8 mouse cellular contexts compared by ENCODE assay signal in genomic region chr3:94996946-94997345, GRCm38 (mm10). TPM values are rescaled to one million over a fixed set of nuclear protein-coding genes. Genes with fewer than 3 reads are reported as not detected.
DNase-seq lines count a peak whose midpoint lies in the region; ATAC-seq lines count a peak whose summit lies in the region.

No protein-coding gene starts in this region.

- peak; percentile 99 for DNase-seq in midbrain, embryonic 11.5 days (ENCODE audit: low spot score, missing footprints)
- peak; percentile 52 to 58 for DNase-seq in adrenal gland, postnatal 4 days (ENCODE audit: low spot score in 2 of 2)
- peak; percentile 63 for DNase-seq in embryonic facial prominence, embryonic 14.5 days (ENCODE audit: low spot score)
- DNase-seq in hindlimb bud, embryonic 11.5 days (ENCODE audit: extremely low spot score, low read depth, low spot score), result peak; percentile 69
- peak; percentile 76 to 84 for DNase-seq in left cerebral cortex, postnatal 25 days (ENCODE audit: low spot score in 2 of 2)
- peak; percentile 74 for DNase-seq in neural tube, embryonic 11.5 days (ENCODE audit: low spot score)
- peak; percentile 86 for DNase-seq in thymus, postnatal 25 days

- no peak overlapping the region for H3K4me3 ChIP-seq in midbrain, embryonic 11.5 days (ENCODE audit: low read depth, low read length)
- no peak overlapping the region for H3K4me3 ChIP-seq in midbrain, embryonic 13.5 days (replicated peaks)
- H3K4me3 ChIP-seq in embryonic facial prominence, embryonic 14.5 days (ENCODE audit: low read depth, low read length), result no peak overlapping the region
- H3K4me3 ChIP-seq in neural tube, embryonic 11.5 days (ENCODE audit: low read depth, low read length), result no peak overlapping the region

- no peaks in the 10 kb centered on the region for H3K27me3 ChIP-seq in midbrain, embryonic 11.5 days (ENCODE audit: control insufficient read depth, insufficient read depth, low read length)
- no peaks in the 10 kb centered on the region for H3K27me3 ChIP-seq in midbrain, embryonic 13.5 days
- no peaks in the 10 kb centered on the region for H3K27me3 ChIP-seq in embryonic facial prominence, embryonic 14.5 days (replicated peaks; ENCODE audit: control insufficient read depth, insufficient read depth, low read length)
- no peaks in the 10 kb centered on the region for H3K27me3 ChIP-seq in neural tube, embryonic 11.5 days (ENCODE audit: control insufficient read depth, insufficient read depth, low read length)

- peaks cover 13% of the 10 kb centered on the region for H3K36me3 ChIP-seq in midbrain, embryonic 11.5 days (ENCODE audit: control insufficient read depth, insufficient read depth, low read length)
- peaks cover 91% of the 10 kb centered on the region for H3K36me3 ChIP-seq in midbrain, embryonic 13.5 days
- peaks cover 99% of the 10 kb centered on the region for H3K36me3 ChIP-seq in embryonic facial prominence, embryonic 14.5 days (ENCODE audit: control insufficient read depth, insufficient read depth, low read length)
- peaks cover 8% of the 10 kb centered on the region for H3K36me3 ChIP-seq in neural tube, embryonic 11.5 days (ENCODE audit: control insufficient read depth, insufficient read depth, low read length)

- no peaks in the 10 kb centered on the region for H3K4me1 ChIP-seq in midbrain, embryonic 11.5 days (ENCODE audit: control insufficient read depth, insufficient read depth, low read length)
- H3K4me1 ChIP-seq in midbrain, embryonic 13.5 days (replicated peaks), result no peaks in the 10 kb centered on the region
- H3K4me1 ChIP-seq in embryonic facial prominence, embryonic 14.5 days (ENCODE audit: control insufficient read depth, insufficient read depth, low read length), result no peaks in the 10 kb centered on the region
- H3K4me1 ChIP-seq in neural tube, embryonic 11.5 days (ENCODE audit: control insufficient read depth, insufficient read depth, low read length), result no peaks in the 10 kb centered on the region

- H3K9me3 ChIP-seq in midbrain, embryonic 11.5 days (ENCODE audit: control insufficient read depth, low read length), result no peaks in the 10 kb centered on the region
- no peaks in the 10 kb centered on the region for H3K9me3 ChIP-seq in midbrain, embryonic 13.5 days
- no peaks in the 10 kb centered on the region for H3K9me3 ChIP-seq in embryonic facial prominence, embryonic 14.5 days (ENCODE audit: control insufficient read depth, low read length)
- no peaks in the 10 kb centered on the region for H3K9me3 ChIP-seq in neural tube, embryonic 11.5 days (ENCODE audit: control insufficient read depth, low read length)

- WGBS in midbrain, embryonic 11.5 days, result 37% methylated on average over 2 of the region's 2 CpGs
- 46% methylated on average over 2 of the region's 2 CpGs for WGBS in midbrain, embryonic 13.5 days
- 37% methylated on average over 2 of the region's 2 CpGs for WGBS in embryonic facial prominence, embryonic 14.5 days
- WGBS in neural tube, embryonic 11.5 days, result 23% methylated on average over 2 of the region's 2 CpGs

- H3K4me2 ChIP-seq in midbrain, embryonic 11.5 days, result no peak overlapping the region
- H3K4me2 ChIP-seq in midbrain, embryonic 13.5 days (replicated peaks), result no peak overlapping the region
- no peak overlapping the region for H3K4me2 ChIP-seq in embryonic facial prominence, embryonic 14.5 days (ENCODE audit: low read depth, low read length)
- H3K4me2 ChIP-seq in neural tube, embryonic 11.5 days (ENCODE audit: low read depth), result no peak overlapping the region

- no peak overlapping the region for H3K27ac ChIP-seq in midbrain, embryonic 11.5 days (ENCODE audit: low read depth, low read length)
- no peak overlapping the region for H3K27ac ChIP-seq in midbrain, embryonic 13.5 days
- no peak overlapping the region for H3K27ac ChIP-seq in embryonic facial prominence, embryonic 14.5 days (replicated peaks; ENCODE audit: low read depth, low read length)
- no peak overlapping the region for H3K27ac ChIP-seq in neural tube, embryonic 11.5 days (ENCODE audit: low read depth, low read length)

- no peak overlapping the region for H3K9ac ChIP-seq in midbrain, embryonic 11.5 days (ENCODE audit: low read length)
- no peak overlapping the region for H3K9ac ChIP-seq in midbrain, embryonic 13.5 days (replicated peaks)
- H3K9ac ChIP-seq in embryonic facial prominence, embryonic 14.5 days (ENCODE audit: low read depth, low read length), result no peak overlapping the region
- no peak overlapping the region for H3K9ac ChIP-seq in neural tube, embryonic 11.5 days (ENCODE audit: low read length)

- intact Hi-C loops in left cerebral cortex, postnatal 25 days (cut with DNase I), result loop anchor here (2.0 kb wide), 1 partner anchor 48 kb away; no protein-coding TSS in a partner anchor

- no peak for ATAC-seq in midbrain, embryonic 11.5 days (ENCODE audit: low FRiP score)
- ATAC-seq in midbrain, embryonic 13.5 days, result no peak
- ATAC-seq in embryonic facial prominence, embryonic 14.5 days (ENCODE audit: low read depth), result no peak
- ATAC-seq in neural tube, embryonic 11.5 days (ENCODE audit: insufficient read depth, low FRiP score, low TSS enrichment), result no peak

RNA-seq across cellular contexts. Expression of gene Zfp687, which starts 18.3 kb away (rescaled TPM):
- polyA plus RNA-seq in midbrain, embryonic 11.5 days (2014; fragmentation: Nextera tagmentation; extraction: Ambion mirVana), result 24.1 and 29.7 TPM in 2 replicates
- polyA plus RNA-seq in midbrain, embryonic 13.5 days (2015; fragmentation: Nextera tagmentation; extraction: Ambion mirVana), result 26.2 and 28.1 TPM in 2 replicates
- 10 to 100 TPM; 76.5 to 81.4 TPM for total RNA-seq in adrenal gland, postnatal 4 days (2021)
- polyA plus RNA-seq in embryonic facial prominence, embryonic 14.5 days (2014; fragmentation: Nextera tagmentation; extraction: Ambion mirVana), result 17.3 and 22.0 TPM in 2 replicates
- 10 to 100 TPM; 21.4 to 22.2 TPM for total RNA-seq in left cerebral cortex, postnatal 25 days (2021)
- 27.6 and 32.8 TPM in 2 replicates for polyA plus RNA-seq in neural tube, embryonic 11.5 days (2014; fragmentation: Nextera tagmentation; extraction: Ambion mirVana)

RNA-seq across cellular contexts. Expression of gene Pi4kb, which starts 22.4 kb away (rescaled TPM):
- 20.2 and 21.2 TPM in 2 replicates for polyA plus RNA-seq in midbrain, embryonic 11.5 days (2014; fragmentation: Nextera tagmentation; extraction: Ambion mirVana)
- 24.7 and 25.3 TPM in 2 replicates for polyA plus RNA-seq in midbrain, embryonic 13.5 days (2015; fragmentation: Nextera tagmentation; extraction: Ambion mirVana)
- total RNA-seq in adrenal gland, postnatal 4 days (2021), result 10 to 100 TPM; 51.8 to 56.2 TPM
- polyA plus RNA-seq in embryonic facial prominence, embryonic 14.5 days (2014; fragmentation: Nextera tagmentation; extraction: Ambion mirVana), result 26.5 and 28.2 TPM in 2 replicates
- 10 to 100 TPM; 51.0 to 61.8 TPM for total RNA-seq in left cerebral cortex, postnatal 25 days (2021)
- polyA plus RNA-seq in neural tube, embryonic 11.5 days (2014; fragmentation: Nextera tagmentation; extraction: Ambion mirVana), result 24.8 and 27.0 TPM in 2 replicates

RNA-seq across cellular contexts. Expression of gene Rfx5, which starts 43.1 kb away (rescaled TPM):
- polyA plus RNA-seq in midbrain, embryonic 11.5 days (2014; fragmentation: Nextera tagmentation; extraction: Ambion mirVana), result 5.9 and 6.8 TPM in 2 replicates
- 5.0 and 5.2 TPM in 2 replicates for polyA plus RNA-seq in midbrain, embryonic 13.5 days (2015; fragmentation: Nextera tagmentation; extraction: Ambion mirVana)
- 10 to 100 TPM; 35.8 to 37.6 TPM for total RNA-seq in adrenal gland, postnatal 4 days (2021)
- 10.2 and 12.5 TPM in 2 replicates for polyA plus RNA-seq in embryonic facial prominence, embryonic 14.5 days (2014; fragmentation: Nextera tagmentation; extraction: Ambion mirVana)
- total RNA-seq in left cerebral cortex, postnatal 25 days (2021), result 10 to 100 TPM; 22.2 to 27.6 TPM
- 7.1 and 7.2 TPM in 2 replicates for polyA plus RNA-seq in neural tube, embryonic 11.5 days (2014; fragmentation: Nextera tagmentation; extraction: Ambion mirVana)

RNA-seq across cellular contexts. Expression of gene Psmd4, which starts 45.5 kb away (rescaled TPM):
- 300 and 316 TPM in 2 replicates for polyA plus RNA-seq in midbrain, embryonic 11.5 days (2014; fragmentation: Nextera tagmentation; extraction: Ambion mirVana)
- polyA plus RNA-seq in midbrain, embryonic 13.5 days (2015; fragmentation: Nextera tagmentation; extraction: Ambion mirVana), result 293 and 295 TPM in 2 replicates
- total RNA-seq in adrenal gland, postnatal 4 days (2021), result 100 to 1,000 TPM; 243 to 263 TPM
- 234 and 252 TPM in 2 replicates for polyA plus RNA-seq in embryonic facial prominence, embryonic 14.5 days (2014; fragmentation: Nextera tagmentation; extraction: Ambion mirVana)
- total RNA-seq in left cerebral cortex, postnatal 25 days (2021), result 100 to 1,000 TPM; 154 to 156 TPM
- polyA plus RNA-seq in neural tube, embryonic 11.5 days (2014; fragmentation: Nextera tagmentation; extraction: Ambion mirVana), result 315 and 321 TPM in 2 replicates
